Mouse (Mus musculus): ENCODE data around the gene Tmem53. TPM values are rescaled to one million over a fixed set of nuclear protein-coding genes. Genes with fewer than 3 reads are reported as not detected.

Tmem53 gene
- polyA plus RNA-seq, 1 experiment from 2014 or later: 6.5 TPM

DNA sequence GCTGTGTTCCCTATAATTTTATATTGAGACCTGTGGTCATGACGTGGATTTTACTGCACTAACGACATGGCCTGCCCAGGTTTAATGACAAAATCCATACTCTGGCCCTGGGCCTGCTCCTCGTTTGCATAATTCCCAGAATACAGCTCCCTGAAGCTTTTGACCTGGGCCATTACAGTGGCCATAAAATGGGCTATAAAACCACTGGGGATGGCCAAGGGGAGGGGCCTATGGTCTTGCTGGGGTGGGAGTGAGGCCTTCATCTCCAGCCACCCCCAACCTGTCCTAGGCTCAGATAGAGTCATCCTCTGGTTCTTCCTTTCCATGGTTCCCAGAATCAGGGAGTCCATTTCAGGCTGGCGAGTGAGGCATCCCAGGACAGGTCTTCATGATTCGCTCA lies 60.1 kb downstream of the Tmem53 start:
- peaks cover 20% of the 10 kb centered on the region for H3K27me3 ChIP-seq
- peaks cover 12% of the 10 kb centered on the region for H3K4me1 ChIP-seq
- H3K9me3 ChIP-seq: no peaks in the 10 kb centered on the region
- H3K4me3 ChIP-seq: no peak overlapping the region
- H3K27ac ChIP-seq (replicated peaks): no peak overlapping the region
- WGBS: 44% methylated on average over 5 of the region's 5 CpGs
- ATAC-seq (replicated peaks): no peak
- H3K36me3 ChIP-seq: no peaks in the 10 kb centered on the region
- H3K4me2 ChIP-seq (replicated peaks): no peak overlapping the region
- H3K9ac ChIP-seq (replicated peaks): no peak overlapping the region

DNA sequence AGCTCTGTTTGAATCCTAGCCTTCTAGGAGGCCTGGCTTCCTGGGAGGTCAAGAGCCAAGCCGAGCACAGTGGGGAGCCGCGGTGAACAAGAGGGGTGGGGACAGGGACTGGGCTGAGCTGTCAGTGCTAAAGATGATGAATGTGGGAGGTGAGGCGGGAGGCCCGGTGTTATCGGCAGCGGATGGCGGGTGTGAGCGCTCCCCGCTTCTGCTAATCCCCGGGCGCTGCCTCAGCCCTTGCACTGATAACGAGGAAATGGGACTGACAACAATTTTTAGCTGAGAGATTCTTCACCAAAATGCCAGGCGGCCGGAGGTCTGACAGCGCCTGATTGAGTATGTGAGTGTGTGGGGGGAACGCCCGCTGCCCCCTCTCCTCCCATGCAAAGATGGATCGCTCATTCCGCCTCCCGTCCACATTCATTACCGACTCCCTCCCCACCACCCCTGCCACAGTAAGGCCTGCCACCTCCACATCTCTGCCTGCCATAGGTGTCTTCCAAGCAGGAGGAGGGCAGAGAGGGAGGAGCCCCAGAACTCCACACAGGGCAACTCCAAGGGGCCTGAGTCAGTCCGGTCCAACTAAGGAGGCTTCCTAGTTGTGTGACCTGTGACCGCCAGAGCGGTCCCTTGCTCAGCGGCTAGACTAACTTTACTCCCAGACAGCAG lies 60.8 kb downstream of the Tmem53 start:
- Histone ChIP-seq H3K27me3 (peaks cover 20% of the 10 kb centered on the region), H3K4me3 (no peak overlapping the region), H3K36me3 (no peaks in the 10 kb centered on the region), H3K4me1 (peaks cover 19% of the 10 kb centered on the region), H3K9ac (replicated peaks) (no peak overlapping the region), H3K9me3 (no peaks in the 10 kb centered on the region), H3K27ac (replicated peaks) (no peak overlapping the region), H3K4me2 (replicated peaks) (no peak overlapping the region; the same call in 1 of the 2 replicates)
- 6% methylated on average over 26 of the region's 26 CpGs for WGBS
- ATAC-seq (replicated peaks): no peak

DNA sequence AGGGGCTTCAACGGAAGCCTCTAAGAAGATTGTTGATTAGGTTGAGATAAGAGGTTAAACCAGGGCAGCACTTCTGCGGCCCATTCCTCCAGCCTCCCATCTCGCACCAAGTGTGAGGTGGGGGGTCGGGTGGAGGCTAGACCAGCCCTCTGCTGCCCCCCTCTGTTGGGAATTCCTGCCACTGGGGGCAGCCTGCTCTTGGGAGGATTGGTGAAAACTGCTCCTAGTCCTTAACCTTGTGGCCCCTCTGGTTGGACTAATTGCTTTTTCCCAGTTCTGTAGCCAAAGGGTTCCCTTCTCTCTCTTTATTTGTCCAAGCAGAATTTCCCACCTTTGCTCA lies 61.3 kb downstream of the Tmem53 start:
- Histone ChIP-seq H3K36me3 (no peaks in the 10 kb centered on the region), H3K27me3 (peaks cover 20% of the 10 kb centered on the region), H3K9me3 (no peaks in the 10 kb centered on the region), H3K9ac (replicated peaks) (no peak overlapping the region), H3K4me3 (no peak overlapping the region), H3K27ac (replicated peaks) (no peak overlapping the region), H3K4me2 (replicated peaks) (no peak overlapping the region; the same call in 1 of the 2 replicates), H3K4me1 (peaks cover 24% of the 10 kb centered on the region)
- 7% methylated on average over 4 of the region's 4 CpGs for WGBS
- ATAC-seq (replicated peaks): no peak

DNA sequence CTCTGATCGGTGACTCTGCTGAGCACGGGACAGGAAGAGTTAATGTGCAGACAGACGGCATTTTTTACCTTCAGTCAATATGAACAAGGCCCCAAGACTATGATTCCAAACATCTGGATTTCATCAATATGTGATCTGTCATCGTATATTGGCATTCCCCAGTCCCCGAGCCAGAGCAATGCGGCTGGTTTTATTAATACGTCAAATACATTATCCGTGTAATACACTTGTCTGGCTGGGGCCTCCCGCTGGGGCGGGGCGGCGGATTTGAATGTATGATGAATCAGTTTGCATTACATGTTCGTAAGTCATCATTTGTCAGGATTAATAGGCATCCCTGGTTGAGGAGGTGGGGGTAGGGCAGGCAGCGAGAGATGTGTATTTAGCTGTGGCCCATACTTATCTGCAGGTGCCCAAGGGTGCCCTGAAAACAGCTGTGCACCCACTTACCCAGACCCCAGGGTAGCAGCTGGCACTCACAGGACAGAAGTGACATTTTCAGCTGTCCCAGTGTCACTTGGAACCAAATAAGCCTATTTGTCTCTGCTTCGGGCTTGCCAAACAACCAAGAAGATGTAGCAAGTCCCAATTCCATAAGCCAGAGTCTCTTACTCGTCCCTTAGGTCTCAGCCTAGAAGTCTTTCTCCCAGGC lies 63.2 kb downstream of the Tmem53 start:
- peaks cover 24% of the 10 kb centered on the region for H3K4me1 ChIP-seq
- peaks cover 20% of the 10 kb centered on the region for H3K27me3 ChIP-seq
- no peak for ATAC-seq (replicated peaks)
- H3K4me3 ChIP-seq: no peak overlapping the region
- H3K27ac ChIP-seq (replicated peaks): no peak overlapping the region
- no peak overlapping the region for H3K9ac ChIP-seq (replicated peaks)
- H3K4me2 ChIP-seq (replicated peaks): no peak overlapping the region
- no peaks in the 10 kb centered on the region for H3K36me3 ChIP-seq
- 77% methylated on average over 16 of the region's 16 CpGs for WGBS
- H3K9me3 ChIP-seq: no peaks in the 10 kb centered on the region

DNA sequence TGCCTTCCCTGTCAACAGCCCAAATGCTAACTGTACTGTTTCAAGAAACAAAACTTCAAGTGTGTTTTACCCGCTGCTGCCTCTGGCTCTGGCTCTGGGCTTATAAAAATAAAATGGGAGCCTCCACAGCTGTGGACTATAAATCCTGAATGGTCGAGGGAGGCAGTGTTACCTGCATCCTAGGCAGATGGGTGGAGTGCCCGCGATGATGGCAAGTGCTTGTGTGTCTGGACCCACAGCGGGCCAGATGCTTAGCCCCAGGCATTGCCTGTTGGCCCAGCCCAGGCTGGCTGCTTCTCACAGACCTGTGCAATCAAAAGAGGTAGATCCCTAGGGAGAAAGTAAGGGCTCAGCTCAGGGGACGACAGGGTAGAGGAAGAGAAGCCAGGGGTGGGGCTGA lies 65.0 kb downstream of the Tmem53 start:
- no peaks in the 10 kb centered on the region for H3K36me3 ChIP-seq
- H3K4me1 ChIP-seq: peaks cover 24% of the 10 kb centered on the region
- no peak overlapping the region for H3K4me3 ChIP-seq
- 55% methylated on average over 6 of the region's 6 CpGs for WGBS
- no peak overlapping the region for H3K9ac ChIP-seq (replicated peaks)
- 0 out of 2 replicates have a peak, but pooled peaks have one; percentile 14 for ATAC-seq (replicated peaks)
- H3K9me3 ChIP-seq: no peaks in the 10 kb centered on the region
- no peak overlapping the region for H3K27ac ChIP-seq (replicated peaks)
- 0 out of 2 replicates have a peak overlapping the region, but pooled peaks have one; percentile 36 for H3K4me2 ChIP-seq (replicated peaks)
- H3K27me3 ChIP-seq: peaks cover 25% of the 10 kb centered on the region

DNA sequence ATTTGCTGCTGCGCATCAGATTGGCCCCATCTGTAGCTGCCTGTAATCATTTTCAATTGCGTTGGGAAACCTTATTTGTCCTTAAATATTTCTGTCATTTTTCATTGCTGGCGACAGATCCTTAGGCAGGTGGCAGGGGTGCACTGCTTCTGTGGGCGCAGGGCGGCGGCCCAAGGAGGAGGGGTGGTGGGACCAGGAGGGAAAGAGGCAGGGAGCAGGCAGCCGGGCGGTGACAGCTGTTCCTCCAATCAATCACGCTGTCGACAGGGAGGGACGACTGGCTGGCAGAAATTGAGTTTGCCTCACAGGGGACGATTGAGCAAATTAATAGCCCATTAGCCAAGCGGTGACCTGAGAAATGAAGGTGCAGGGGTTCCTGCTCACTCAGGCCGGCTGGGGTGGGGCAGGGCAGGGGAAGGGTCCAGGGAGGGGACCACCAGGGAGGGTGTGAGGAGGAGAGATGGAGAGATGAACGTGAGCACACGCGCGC lies 66.0 kb downstream of the Tmem53 start:
- Histone ChIP-seq H3K27me3 (peaks cover 31% of the 10 kb centered on the region), H3K4me2 (replicated peaks) (peak overlapping the region; percentile 36), H3K9me3 (no peaks in the 10 kb centered on the region), H3K36me3 (no peaks in the 10 kb centered on the region), H3K4me3 (peak overlapping the region; percentile 6), H3K4me1 (peaks cover 19% of the 10 kb centered on the region), H3K9ac (replicated peaks) (0 out of 2 replicates have a peak overlapping the region, but pooled peaks have one; percentile 0), H3K27ac (replicated peaks) (no peak overlapping the region)
- 0 out of 2 replicates have a peak, but pooled peaks have one; percentile 51 for ATAC-seq (replicated peaks)
- WGBS: 16% methylated on average over 18 of the region's 18 CpGs

Other genes with a start within 250 kb of the Tmem53 start
- gene Eif2b3, start 232.5 kb upstream of the Tmem53 start, polyA plus RNA-seq (2015; fragmentation: Nextera tagmentation; extraction: Ambion mirVana): 42.8 and 43.0 TPM in 2 replicates
- gene Ptch2, start 155.9 kb upstream of the Tmem53 start, polyA plus RNA-seq (2015; fragmentation: Nextera tagmentation; extraction: Ambion mirVana): 3.6 and 3.8 TPM in 2 replicates
- 4.4 and 4.6 TPM in 2 replicates for gene Btbd19, start 126.2 kb upstream of the Tmem53 start, polyA plus RNA-seq (2015; fragmentation: Nextera tagmentation; extraction: Ambion mirVana)
- gene Tctex1d4, start 125.2 kb upstream of the Tmem53 start, polyA plus RNA-seq (2015; fragmentation: Nextera tagmentation; extraction: Ambion mirVana): 0.37 TPM in 1 of 2 replicates, not detected in the other
- 8.6 and 8.8 TPM in 2 replicates for gene Plk3, start 118.0 kb upstream of the Tmem53 start, polyA plus RNA-seq (2015; fragmentation: Nextera tagmentation; extraction: Ambion mirVana)
- gene Rps8, start 95.7 kb upstream of the Tmem53 start, polyA plus RNA-seq (2015; fragmentation: Nextera tagmentation; extraction: Ambion mirVana): 478 and 525 TPM in 2 replicates
- 35.5 and 39.3 TPM in 2 replicates for gene Kif2c, start 69.3 kb upstream of the Tmem53 start, polyA plus RNA-seq (2015; fragmentation: Nextera tagmentation; extraction: Ambion mirVana)
- gene Armh1, start 174 bp downstream of the Tmem53 start, polyA plus RNA-seq (2015; fragmentation: Nextera tagmentation; extraction: Ambion mirVana): 0.92 and 1.8 TPM in 2 replicates
- gene Rnf220, start 245.1 kb downstream of the Tmem53 start, polyA plus RNA-seq (2015; fragmentation: Nextera tagmentation; extraction: Ambion mirVana): 122 and 128 TPM in 2 replicates

Measured in forebrain, embryonic 15.5 days (tissue).